Mouse (Mus musculus) brain, embryonic 14.5 days (tissue): Measurements from ENCODE around the gene Clptm1.

Source experiments
- CTCF ChIP-seq: fragments of 200-500 bp; IDR thresholded peaks from 2 replicates; pipeline ENCODE4 v1.5.1; 2012; ENCODE audit warnings: inconsistent platforms, mild to moderate bottlenecking, moderate library complexity, borderline replicate concordance; ENCODE audit not compliant: insufficient read depth, insufficient read length; ENCODE audit errors: extremely low read depth
- POLR2A ChIP-seq: fragments of 200-500 bp; IDR thresholded peaks from 2 replicates; pipeline ENCODE4 v1.6.1; 2012; ENCODE audit warnings: mild to moderate bottlenecking, inconsistent platforms, borderline replicate concordance; ENCODE audit not compliant: poor library complexity, insufficient read depth, insufficient read length, severe bottlenecking; ENCODE audit errors: extremely low read depth

DNA sequence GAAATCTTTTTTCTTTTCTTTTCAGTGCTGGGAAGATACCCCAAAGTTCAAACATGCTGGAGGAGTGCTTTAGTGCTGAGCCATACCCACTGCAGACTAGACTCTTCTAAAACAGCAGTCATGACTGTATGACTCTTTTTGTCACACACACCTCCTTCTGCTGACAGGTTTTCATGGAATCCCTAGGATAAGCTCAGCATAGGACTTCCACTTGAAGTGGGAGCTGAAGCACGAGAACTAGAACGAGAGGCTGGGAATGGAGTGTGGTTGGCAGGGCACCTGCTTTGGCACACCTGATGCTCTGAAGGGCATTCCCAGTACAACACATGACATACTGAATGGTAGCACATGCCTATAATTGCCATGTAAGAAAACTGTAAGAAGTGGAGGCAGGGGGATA, 12.2 kb downstream of the Clptm1 start:
- TF ChIP-seq CTCF (no peak), POLR2A (no peak)
